Mouse (Mus musculus): ENCODE measurements around the gene Rab24. TPM values are rescaled to one million over a fixed set of nuclear protein-coding genes. Genes with fewer than 3 reads are reported as not detected.

The Rab24 gene
- polyA plus RNA-seq, 1 experiment from 2014 or later = 57.6 TPM

GRCm38 (mm10) chr13:55277646-55278045, 44.1 kb downstream of the Rab24 start:
- Histone ChIP-seq H3K4me1 (no peaks in the 10 kb centered on the region), H3K4me3 (no peak overlapping the region), H3K9me3 (replicated peaks) (no peaks in the 10 kb centered on the region), H3K27me3 (replicated peaks) (no peaks in the 10 kb centered on the region), H3K27ac (no peak overlapping the region), H3K36me3 (peaks cover 81% of the 10 kb centered on the region), H3K4me2 (no peak overlapping the region), H3K9ac (no peak overlapping the region)
- WGBS (ENCODE audit: insufficient replicate concordance) = 72% methylated on average over 5 of the region's 5 CpGs
- ATAC-seq = no peak

- WGBS (ENCODE audit: insufficient replicate concordance) = 85% methylated on average over 5 of the region's 5 CpGs
- Histone ChIP-seq H3K4me1 (no peaks in the 10 kb centered on the region), H3K4me3 (no peak overlapping the region), H3K27ac (no peak overlapping the region), H3K36me3 (peaks cover 80% of the 10 kb centered on the region), H3K9me3 (replicated peaks) (no peaks in the 10 kb centered on the region), H3K4me2 (no peak overlapping the region), H3K9ac (no peak overlapping the region), H3K27me3 (replicated peaks) (no peaks in the 10 kb centered on the region)
- no peak for ATAC-seq
These were observed 44.5 kb downstream of the Rab24 start for GRCm38 (mm10) chr13:55277203-55277602.

Other genes with a start within 250 kb of the Rab24 start
- 18.4 TPM in 2 replicates for gene Uimc1, start 221.6 kb downstream of the Rab24 start, polyA plus RNA-seq (2016; fragmentation: Nextera tagmentation; extraction: Ambion mirVana)
- 10.6 and 11.4 TPM in 2 replicates for gene Zfp346, start 216.6 kb downstream of the Rab24 start, polyA plus RNA-seq (2016; fragmentation: Nextera tagmentation; extraction: Ambion mirVana)
- gene Gm17617, start 188.4 kb downstream of the Rab24 start, polyA plus RNA-seq (2016; fragmentation: Nextera tagmentation; extraction: Ambion mirVana) = not detected in 2 replicates
- gene Fgfr4, start 169.3 kb downstream of the Rab24 start, polyA plus RNA-seq (2016; fragmentation: Nextera tagmentation; extraction: Ambion mirVana) = 5.0 and 5.7 TPM in 2 replicates
- 27.1 and 27.5 TPM in 2 replicates for gene Nsd1, start 112.2 kb downstream of the Rab24 start, polyA plus RNA-seq (2016; fragmentation: Nextera tagmentation; extraction: Ambion mirVana)
- gene Prelid1, start 1.4 kb downstream of the Rab24 start, polyA plus RNA-seq (2016; fragmentation: Nextera tagmentation; extraction: Ambion mirVana) = 290 and 318 TPM in 2 replicates
- 18.5 and 19.7 TPM in 2 replicates for gene Mxd3, start 7.9 kb upstream of the Rab24 start, polyA plus RNA-seq (2016; fragmentation: Nextera tagmentation; extraction: Ambion mirVana)
- gene Lman2, start 40.8 kb upstream of the Rab24 start, polyA plus RNA-seq (2016; fragmentation: Nextera tagmentation; extraction: Ambion mirVana) = 85.4 and 87.9 TPM in 2 replicates
- gene Rgs14, start 47.8 kb upstream of the Rab24 start, polyA plus RNA-seq (2016; fragmentation: Nextera tagmentation; extraction: Ambion mirVana) = 1.9 and 2.5 TPM in 2 replicates
- gene Slc34a1, start 76.2 kb upstream of the Rab24 start, polyA plus RNA-seq (2016; fragmentation: Nextera tagmentation; extraction: Ambion mirVana) = not detected in 2 replicates
- not detected in 2 replicates for gene Pfn3, start 93.3 kb upstream of the Rab24 start, polyA plus RNA-seq (2016; fragmentation: Nextera tagmentation; extraction: Ambion mirVana)
- gene F12, start 104.8 kb upstream of the Rab24 start, polyA plus RNA-seq (2016; fragmentation: Nextera tagmentation; extraction: Ambion mirVana) = 55.9 and 57.0 TPM in 2 replicates
- 44.1 and 44.6 TPM in 2 replicates for gene Grk6, start 123.1 kb upstream of the Rab24 start, polyA plus RNA-seq (2016; fragmentation: Nextera tagmentation; extraction: Ambion mirVana)
- gene Prr7, start 142.3 kb upstream of the Rab24 start, polyA plus RNA-seq (2016; fragmentation: Nextera tagmentation; extraction: Ambion mirVana) = not detected in 2 replicates
- gene Dbn1, start 166.2 kb upstream of the Rab24 start, polyA plus RNA-seq (2016; fragmentation: Nextera tagmentation; extraction: Ambion mirVana) = 24.2 and 27.0 TPM in 2 replicates
- gene Pdlim7, start 191.7 kb upstream of the Rab24 start, polyA plus RNA-seq (2016; fragmentation: Nextera tagmentation; extraction: Ambion mirVana) = 44.3 and 45.2 TPM in 2 replicates
- 3.4 and 4.4 TPM in 2 replicates for gene Dok3, start 207.3 kb upstream of the Rab24 start, polyA plus RNA-seq (2016; fragmentation: Nextera tagmentation; extraction: Ambion mirVana)
- 40.2 and 42.0 TPM in 2 replicates for gene Ddx41, start 214.7 kb upstream of the Rab24 start, polyA plus RNA-seq (2016; fragmentation: Nextera tagmentation; extraction: Ambion mirVana)
- gene Fam193b, start 249.2 kb upstream of the Rab24 start, polyA plus RNA-seq (2016; fragmentation: Nextera tagmentation; extraction: Ambion mirVana) = 15.9 and 17.5 TPM in 2 replicates

All from liver, embryonic 12.5 days (tissue).